Mouse (Mus musculus) adrenal gland, adult 2 months (tissue): ENCODE results near the gene Adap1. TPM values are rescaled to one million over a fixed set of nuclear protein-coding genes. Genes with fewer than 3 reads are reported as not detected.
A peak's percentile ranks its signal among the peaks of the same experiment; 100 is the strongest.

Source experiments
- DNase-seq: peaks from one replicate; pipeline ENCODE4 v3.0.0; 2021
- microRNA-seq, 2 experiments: library from miRNA; unstranded; fragments of <30 nt; microRNA quantifications; one replicate each; pipeline ENCODE4 v1.2.0; 2021
- polyA plus RNA-seq: library from polyadenylated mRNA; depleted of rRNA; stranded (reverse); fragments of >200 nt; gene quantifications from 2 replicates; pipeline ENCODE4 v1.2.3, GENCODE M21; 2012; rRNA removed
- total RNA-seq, 2 experiments: library from RNA; stranded (reverse); gene quantifications; 2 replicates each; pipeline ENCODE4 v1.2.3; 2021

The Adap1 gene
- total and polyA plus RNA-seq, 3 experiments = 4.9 to 8.6 (median 5.0) TPM

DNA sequence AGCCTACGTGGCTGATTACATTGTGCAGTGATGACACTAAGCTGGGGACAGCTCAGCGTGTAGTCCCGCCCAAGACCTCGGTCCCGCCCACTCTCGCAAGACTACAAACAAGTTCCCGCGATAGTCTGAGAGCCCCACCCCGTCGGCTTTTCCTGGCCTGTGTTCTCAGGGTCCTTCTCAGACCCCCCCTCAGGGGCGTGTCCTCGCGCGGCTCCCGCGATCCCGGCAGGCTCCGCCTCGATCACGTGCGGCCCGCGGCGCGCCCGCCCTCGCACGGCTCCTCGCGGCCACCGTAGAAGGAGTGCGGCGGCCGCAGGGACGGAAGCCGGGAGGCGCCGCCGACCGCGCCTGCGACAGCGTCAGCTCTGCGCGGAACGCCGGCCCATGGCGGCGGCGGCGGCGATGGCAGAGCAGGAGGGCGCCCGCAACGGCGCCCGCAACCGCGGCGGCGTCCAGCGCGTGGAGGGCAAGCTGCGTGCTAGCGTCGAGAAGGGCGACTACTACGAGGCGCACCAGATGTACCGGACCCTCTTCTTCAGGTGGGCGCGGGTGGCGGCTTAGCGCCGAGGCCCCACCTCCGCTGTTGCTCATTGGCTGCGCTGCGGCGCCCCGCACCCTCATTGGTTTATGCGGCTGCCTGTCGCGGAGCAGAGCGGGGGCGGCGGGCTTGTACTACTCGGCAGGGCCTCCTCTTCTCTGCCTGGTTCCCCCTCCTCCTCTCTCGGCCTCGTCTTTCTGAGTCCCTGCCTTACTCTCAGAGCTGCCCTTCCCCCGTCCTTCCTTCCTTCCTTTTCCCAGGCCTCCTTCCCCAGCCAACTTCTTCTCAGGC is 73.1 kb downstream of the Adap1 start, which contains the start of gene Get4:
Gene Get4 (plus strand): TSS at position 244 of the 829 bp plus-strand sequence.
- peak; percentile 99 for DNase-seq

DNA sequence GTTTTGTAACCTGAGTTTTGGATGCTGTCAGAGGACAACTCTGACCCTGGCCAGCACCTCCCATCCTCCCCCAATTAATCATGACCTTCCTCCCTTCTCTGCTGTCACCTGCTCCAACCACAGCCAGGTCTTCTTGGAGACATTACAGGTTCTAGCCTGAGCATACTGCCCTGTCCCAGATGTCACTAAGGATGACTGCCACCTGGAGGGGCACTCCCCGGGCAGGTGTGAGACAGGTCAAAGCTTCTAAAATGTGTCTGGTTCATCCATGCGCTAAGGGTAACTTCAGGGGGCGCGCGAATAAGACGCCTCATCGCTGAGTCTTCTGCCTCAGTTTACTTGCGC is 73.7 kb downstream of the Adap1 start:
- DNase-seq = no peak

DNA sequence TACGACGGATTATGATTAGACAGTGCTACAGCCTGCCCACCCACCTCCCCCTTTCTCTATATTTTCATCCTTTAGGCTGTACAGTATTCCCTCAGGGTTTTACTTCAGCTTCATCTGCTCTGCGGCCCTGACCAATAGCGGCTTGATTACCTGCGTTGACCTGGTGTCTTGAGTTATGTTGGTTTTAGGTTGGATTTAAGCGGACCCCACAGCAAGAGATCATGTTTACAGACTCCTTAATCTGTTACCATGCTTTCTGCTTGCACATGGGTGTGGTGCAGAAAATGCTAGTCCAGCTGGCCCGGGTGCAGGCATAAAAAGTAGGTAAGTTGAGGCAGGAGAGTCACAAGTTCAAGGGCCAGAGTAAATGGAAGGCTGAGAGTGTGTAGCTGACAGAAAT is 74.1 kb downstream of the Adap1 start:
- DNase-seq = no peak

DNA sequence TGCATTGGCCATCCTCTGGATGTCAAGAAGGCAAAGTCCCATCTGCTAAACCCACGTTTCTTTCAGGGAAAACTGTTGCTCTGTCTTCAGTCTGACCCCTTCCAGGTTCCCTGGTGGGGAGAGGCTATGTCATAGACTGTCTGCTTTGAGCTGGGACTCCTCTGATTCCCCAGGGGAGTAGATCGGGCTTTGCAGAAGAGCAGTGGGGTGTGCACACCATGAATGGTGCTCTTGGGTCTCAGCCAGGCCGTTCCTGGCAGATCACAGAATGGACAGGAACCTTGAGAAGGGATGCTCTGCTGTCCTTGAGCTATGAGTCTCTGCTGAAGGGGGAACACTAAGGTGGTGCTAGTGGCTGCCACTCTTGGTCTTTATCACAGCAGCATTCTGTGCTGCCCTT is 76.6 kb downstream of the Adap1 start:
- peak; percentile 81 for DNase-seq

DNA sequence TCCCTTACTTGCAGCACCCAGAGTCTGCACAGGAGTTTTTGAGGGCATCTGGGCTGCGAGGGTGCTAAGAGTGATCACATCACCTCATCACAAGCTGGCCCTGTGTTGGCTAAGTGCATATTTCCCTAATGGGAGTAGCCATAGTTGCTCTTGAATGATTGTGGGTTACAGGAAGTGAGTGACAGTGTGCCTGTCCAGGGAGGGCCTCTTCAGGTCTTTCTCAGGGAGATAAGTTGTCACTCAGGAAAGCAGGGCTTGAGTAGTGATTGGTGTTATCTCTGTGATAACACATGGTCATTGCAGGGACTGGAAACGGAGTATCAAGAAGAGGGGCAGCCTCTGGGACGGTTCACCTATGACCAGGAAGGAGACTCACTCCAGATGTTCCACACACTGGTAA is 77.7 kb downstream of the Adap1 start:
- DNase-seq = no peak

DNA sequence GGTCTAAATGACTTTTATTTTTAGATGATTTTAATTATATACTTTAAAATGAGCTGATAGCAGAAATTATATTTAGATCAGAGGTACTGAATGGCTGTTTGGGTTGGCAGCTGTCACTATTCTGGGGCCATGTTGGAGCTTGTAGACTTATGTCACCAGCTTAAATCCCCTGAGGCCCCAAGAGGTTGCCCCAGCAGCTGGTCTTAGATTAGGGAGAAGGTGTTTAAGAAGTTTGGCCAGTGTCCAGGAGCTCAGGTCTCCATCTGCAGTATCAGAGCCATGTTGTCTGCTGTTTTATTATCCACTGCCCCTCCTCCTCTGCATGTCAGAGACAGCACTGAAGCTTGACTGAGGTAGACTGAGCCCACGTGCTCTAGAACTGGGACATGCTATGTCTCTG is 82.0 kb downstream of the Adap1 start:
- no peak for DNase-seq

DNA sequence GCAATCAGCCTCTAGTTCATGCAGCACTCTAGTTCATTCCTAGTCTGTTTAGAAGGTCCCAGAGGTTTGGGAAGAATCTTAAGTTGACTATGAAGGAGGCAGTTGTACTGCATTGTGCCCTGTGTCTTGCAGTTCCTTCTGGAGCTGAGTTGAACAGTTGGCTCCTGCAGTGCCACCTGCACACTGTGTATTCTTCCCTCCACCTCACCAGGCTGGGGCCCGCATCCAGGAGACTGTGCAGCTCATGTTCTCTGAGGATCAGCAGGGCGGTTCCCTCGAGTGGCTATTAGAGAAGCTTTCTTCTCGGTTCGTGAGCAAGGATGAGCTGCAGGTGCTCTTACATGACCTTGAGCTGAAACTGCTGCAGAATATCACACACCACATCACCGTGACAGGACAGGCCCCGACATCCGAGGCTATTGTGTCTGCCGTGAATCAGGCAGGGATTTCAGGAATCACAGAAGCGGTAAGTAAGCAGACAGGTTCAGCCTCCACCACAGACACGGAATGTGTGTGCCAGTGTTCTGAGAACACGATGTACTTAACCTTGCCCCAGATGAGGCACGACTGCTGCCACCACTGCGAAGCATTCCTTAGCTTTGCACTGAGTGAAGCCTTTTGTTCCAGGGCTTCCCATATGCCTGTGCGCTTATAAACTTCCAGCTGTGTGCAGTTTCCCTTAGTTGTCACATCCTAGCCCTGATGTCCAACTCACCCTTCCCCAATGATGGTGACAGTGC is 84.2 kb downstream of the Adap1 start:
- no peak for DNase-seq

DNA sequence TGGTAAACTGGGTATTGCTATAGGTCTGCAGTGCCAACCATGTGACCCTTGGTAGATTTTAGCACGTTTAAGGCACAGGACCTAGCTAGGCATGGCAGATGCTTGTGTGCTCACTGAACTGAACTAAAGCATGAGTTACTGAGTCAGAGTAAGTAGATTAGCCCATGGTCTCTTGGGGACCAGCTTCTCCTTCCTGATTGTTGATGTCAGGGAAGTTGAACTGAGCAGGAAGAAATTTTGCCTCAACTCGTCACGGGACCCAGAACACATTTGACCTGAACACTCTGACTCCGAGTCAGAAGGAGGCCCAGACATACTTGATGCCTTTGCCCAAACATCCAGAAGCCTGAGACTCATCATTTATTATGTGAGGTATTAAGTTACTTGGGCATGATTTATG is 88.0 kb downstream of the Adap1 start:
- no peak for DNase-seq

DNA sequence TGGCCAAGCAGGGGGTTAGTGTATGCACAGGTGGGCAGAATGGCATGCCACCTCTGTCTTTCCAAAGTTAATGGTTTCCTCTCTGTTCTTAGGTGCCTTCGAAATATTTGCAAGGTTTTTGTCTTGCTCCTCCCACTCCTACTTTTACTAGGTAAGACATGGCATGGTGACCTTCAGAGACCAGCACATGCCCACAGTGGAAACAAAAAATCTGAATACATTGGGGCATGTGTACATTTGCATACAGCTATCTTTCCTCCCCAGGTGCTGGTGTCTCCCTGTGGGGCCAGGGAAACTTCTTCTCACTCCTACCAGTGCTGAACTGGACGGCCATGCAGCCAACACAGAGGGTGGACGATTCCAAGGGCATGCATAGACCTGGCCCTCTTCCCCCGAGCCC is 91.0 kb downstream of the Adap1 start:
- no peak for DNase-seq

DNA sequence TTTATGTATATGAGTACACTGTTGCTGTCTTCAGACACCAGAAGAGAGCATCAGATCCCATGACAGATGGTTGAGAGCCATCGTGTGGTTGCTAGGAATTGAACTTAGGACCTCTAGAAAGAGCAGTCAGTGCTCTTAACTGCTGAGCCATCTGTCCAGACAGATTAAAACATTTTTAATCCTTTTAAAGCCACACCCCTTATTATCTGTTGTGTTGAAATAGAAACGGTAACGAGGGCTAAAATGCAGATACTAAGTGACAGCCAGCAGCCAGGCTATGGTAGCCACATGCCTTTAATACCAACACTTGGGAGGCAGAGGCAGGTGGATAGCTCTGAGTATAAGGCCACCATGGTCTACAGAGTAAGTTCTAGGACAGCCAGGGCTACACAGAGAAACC is 93.3 kb downstream of the Adap1 start:
- DNase-seq = no peak

DNA sequence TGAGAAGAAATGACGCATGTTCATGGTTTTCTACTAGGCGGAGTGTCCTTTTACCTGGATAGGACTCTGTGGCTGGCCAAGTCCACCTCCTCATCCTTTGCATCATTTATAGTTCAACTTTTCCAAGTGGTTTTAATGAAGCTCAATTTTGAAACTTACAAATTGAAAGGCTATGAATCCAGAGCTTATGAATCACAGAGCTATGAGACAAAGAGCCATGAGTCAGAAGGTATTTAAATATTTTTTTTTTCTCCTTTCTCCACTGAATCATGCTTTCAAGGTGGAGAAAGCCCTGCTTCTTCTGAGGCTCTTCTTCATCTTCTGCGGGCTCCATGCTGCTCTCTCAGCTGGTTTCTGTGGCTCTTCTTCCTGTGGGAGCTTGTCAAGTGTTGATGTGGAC is 95.7 kb downstream of the Adap1 start:
- no peak for DNase-seq

DNA sequence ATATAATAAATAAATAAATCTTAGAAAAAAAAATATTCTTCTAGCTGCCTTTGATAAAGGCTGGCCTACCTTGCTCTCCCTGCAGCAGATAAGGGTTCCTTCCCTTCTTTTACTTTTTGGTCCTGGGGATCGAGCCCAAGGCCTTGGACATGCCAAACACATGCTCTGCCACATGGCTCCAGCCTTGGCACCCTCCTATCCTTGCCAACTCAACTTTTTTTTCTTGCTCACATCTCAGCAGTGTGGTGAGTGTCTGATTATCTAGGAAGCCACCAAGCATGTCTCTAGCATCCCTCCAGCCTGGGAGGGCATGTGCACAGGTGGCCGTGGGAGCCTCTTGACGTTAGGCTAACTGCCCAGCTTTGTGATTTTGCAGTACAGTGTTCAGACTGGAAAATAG is 97.1 kb downstream of the Adap1 start:
- DNase-seq = peak; percentile 57

DNA sequence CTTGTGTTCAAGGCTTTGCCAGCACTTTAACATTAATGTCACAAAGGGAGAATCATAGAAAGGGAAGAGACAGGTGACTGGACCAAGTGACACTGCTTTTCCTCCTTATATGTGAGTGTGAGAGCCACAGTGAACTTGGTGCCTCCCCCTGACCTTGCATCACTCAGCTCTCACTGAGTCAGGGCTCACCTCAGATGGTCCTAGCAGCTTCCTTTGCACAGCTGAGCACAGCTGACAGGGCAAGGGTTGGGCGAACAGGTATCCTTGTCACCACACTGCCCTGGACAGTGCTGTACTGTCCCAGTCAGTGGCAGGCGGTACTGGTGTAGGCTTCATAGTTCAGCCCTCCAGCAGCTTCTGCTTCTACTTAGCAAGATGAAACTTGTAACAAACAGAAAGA is 97.8 kb downstream of the Adap1 start:
- DNase-seq = peak; percentile 50

DNA sequence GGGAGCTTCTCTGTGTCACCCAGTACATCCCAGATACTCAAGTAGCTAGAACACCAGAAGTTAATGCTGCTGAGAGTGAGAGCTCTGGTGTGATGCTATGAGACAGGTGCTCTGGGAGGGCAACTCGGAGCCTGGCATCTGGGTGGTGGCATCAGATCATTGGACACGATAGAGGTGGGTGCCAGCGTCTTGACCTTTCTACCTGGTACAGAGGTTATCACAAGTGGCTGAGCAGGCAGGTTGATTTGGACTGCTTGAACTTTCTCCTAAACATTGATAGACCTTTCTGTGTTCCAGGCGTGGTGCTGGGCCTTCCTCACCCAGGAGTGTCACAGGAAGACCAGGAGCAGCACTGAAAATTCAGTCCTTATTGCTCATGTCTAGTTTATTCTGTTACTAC is 98.2 kb downstream of the Adap1 start:
- no peak for DNase-seq

DNA sequence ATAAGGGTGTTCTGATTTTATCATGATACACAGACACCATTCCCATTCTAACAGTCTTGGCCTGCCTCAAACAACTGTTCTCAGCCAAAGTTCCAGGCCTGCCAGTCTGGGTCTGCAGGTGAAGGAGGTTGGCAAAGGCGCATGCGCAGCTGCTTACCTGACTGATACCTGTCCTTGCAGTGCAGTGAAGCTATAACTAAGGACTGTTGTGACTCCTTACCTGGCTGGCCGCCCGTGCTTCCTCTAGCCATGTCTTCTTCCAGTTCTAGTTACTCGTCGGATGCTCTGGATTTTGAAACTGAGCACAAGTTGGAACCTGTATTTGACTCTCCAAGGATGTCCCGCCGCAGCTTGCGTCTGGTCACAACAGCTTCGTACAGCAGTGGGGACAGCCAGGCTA is 102.1 kb downstream of the Adap1 start:
- no peak for DNase-seq

Small RNA genes within 50 kb of the gene (microRNA-seq; reads per million reads assigned to microRNA genes)
- 378 to 380 reads per million in 2 experiments for gene Mir339

Other genes with a start within 250 kb of the Adap1 start
- gene Prkar1b, start 175.6 kb downstream of the Adap1 start, total RNA-seq = 10 to 100 TPM; 32.5 to 56.3 TPM
- 31.8 and 34.3 TPM in 2 replicates for gene Prkar1b, start 175.6 kb downstream of the Adap1 start, polyA plus RNA-seq
- 10 to 100 TPM; 20.1 to 24.2 TPM for gene Dnaaf5, start 175.4 kb downstream of the Adap1 start, total RNA-seq
- 46.2 and 48.9 TPM in 2 replicates for gene Dnaaf5, start 175.4 kb downstream of the Adap1 start, polyA plus RNA-seq
- 10 to 100 TPM; 74.4 to 93.7 TPM for gene Sun1, start 125.0 kb downstream of the Adap1 start, total RNA-seq
- gene Sun1, start 125.0 kb downstream of the Adap1 start, polyA plus RNA-seq = 44.5 and 61.5 TPM in 2 replicates
- gene Get4, start 73.3 kb downstream of the Adap1 start, total RNA-seq = 10 to 100 TPM; 68.8 to 91.5 TPM
- 219 and 241 TPM in 2 replicates for gene Get4, start 73.3 kb downstream of the Adap1 start, polyA plus RNA-seq
- gene Cox19, start 25.8 kb upstream of the Adap1 start, total RNA-seq = 10 to 100 TPM; 81.2 to 85.7 TPM
- 97.6 and 107 TPM in 2 replicates for gene Cox19, start 25.8 kb upstream of the Adap1 start, polyA plus RNA-seq
- not detected for gene Cyp2w1, start 27.0 kb upstream of the Adap1 start, total RNA-seq
- not detected in 2 replicates for gene Cyp2w1, start 27.0 kb upstream of the Adap1 start, polyA plus RNA-seq
- 10 to 100 TPM in 1 of 2 experiments, 1 to 10 TPM in 1; 9.2 to 21.2 TPM for gene Gpr146, start 52.1 kb upstream of the Adap1 start, total RNA-seq
- 31.4 and 33.8 TPM in 2 replicates for gene Gpr146, start 52.1 kb upstream of the Adap1 start, polyA plus RNA-seq
- 1 to 10 TPM in 1 of 2 experiments, under 1 TPM in 1; 0.46 to 1.3 TPM for gene C130050O18Rik, start 79.7 kb upstream of the Adap1 start, total RNA-seq
- 1.7 and 1.9 TPM in 2 replicates for gene C130050O18Rik, start 79.7 kb upstream of the Adap1 start, polyA plus RNA-seq
- gene Gper1, start 97.5 kb upstream of the Adap1 start, total RNA-seq = 1 to 10 TPM; 3.4 to 6.4 TPM
- 5.2 and 7.2 TPM in 2 replicates for gene Gper1, start 97.5 kb upstream of the Adap1 start, polyA plus RNA-seq
- 10 to 100 TPM in 1 of 2 experiments, 1 to 10 TPM in 1; 8.6 to 14.8 TPM for gene 3110082I17Rik, start 134.9 kb upstream of the Adap1 start, total RNA-seq
- 9.8 and 10.6 TPM in 2 replicates for gene 3110082I17Rik, start 134.9 kb upstream of the Adap1 start, polyA plus RNA-seq
- gene Zfand2a, start 158.9 kb upstream of the Adap1 start, total RNA-seq = 10 to 100 TPM; 27.5 to 44.8 TPM
- 11.5 and 14.8 TPM in 2 replicates for gene Zfand2a, start 158.9 kb upstream of the Adap1 start, polyA plus RNA-seq
- not detected for gene Uncx, start 217.9 kb upstream of the Adap1 start, total RNA-seq
- 0.04 TPM in 1 of 2 replicates, not detected in the other for gene Uncx, start 217.9 kb upstream of the Adap1 start, polyA plus RNA-seq